9 mouse cellular contexts compared by ENCODE assay signal in the genomic region with DNA sequence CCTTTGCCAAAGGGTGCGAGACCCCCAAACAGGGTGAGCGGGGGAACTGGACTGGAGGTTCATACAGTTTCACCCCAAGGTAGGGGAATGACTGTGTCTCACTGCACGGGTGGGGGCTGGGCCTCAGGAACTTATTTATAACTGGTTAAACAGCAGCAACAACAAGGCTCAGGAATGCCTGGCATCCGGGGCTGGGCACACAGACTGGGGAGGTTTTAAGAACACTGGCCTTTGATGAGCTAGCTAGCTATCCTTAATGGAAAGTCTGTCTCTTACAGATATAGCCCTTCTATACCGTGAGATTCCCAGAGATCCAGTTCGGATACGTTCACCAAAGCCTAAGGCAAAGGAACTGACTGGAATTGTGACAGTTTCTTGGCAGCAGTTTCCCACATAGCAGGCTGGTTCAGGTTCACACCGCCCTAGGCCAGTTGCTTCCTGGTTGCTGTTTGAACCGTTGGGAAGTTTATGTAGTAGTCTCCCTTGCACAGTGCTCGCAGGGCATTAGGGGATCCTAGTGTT. TPM values are rescaled to one million over a fixed set of nuclear protein-coding genes. Genes with fewer than 3 reads are reported as not detected.
DNase-seq lines count a peak whose midpoint lies in the region; ATAC-seq lines count a peak whose summit lies in the region.
"Had no signal": no experiment of that assay in that cellular context is flagged by ENCODE, and none has a peak within 500 bp of the region (broad histone marks: within the 10 kb centered on the region; RNA-seq: fewer than 3 reads in every experiment).

No protein-coding gene starts in this region.

- no peak overlapping the region for H3K4me3 ChIP-seq in liver, embryonic 11.5 days (ENCODE audit: low read depth, low read length)
- H3K4me3 ChIP-seq in heart, embryonic 15.5 days = no peak overlapping the region
- H3K4me3 ChIP-seq in limb, embryonic 12.5 days (replicated peaks) = no peak overlapping the region
- H3K4me3 ChIP-seq: liver, embryonic 15.5 days had no signal

- no peaks in the 10 kb centered on the region for H3K9me3 ChIP-seq in liver, embryonic 11.5 days (ENCODE audit: control insufficient read depth, low read length)
- no peaks in the 10 kb centered on the region for H3K9me3 ChIP-seq in heart, embryonic 15.5 days (replicated peaks)
- no peaks in the 10 kb centered on the region for H3K9me3 ChIP-seq in limb, embryonic 12.5 days
- H3K9me3 ChIP-seq: liver, embryonic 15.5 days had no signal

- H3K27me3 ChIP-seq in liver, embryonic 11.5 days (replicated peaks; ENCODE audit: control insufficient read depth, insufficient read depth, low read length) = no peaks in the 10 kb centered on the region
- no peaks in the 10 kb centered on the region for H3K27me3 ChIP-seq in heart, embryonic 15.5 days
- H3K27me3 ChIP-seq in limb, embryonic 12.5 days = no peaks in the 10 kb centered on the region

- H3K4me1 ChIP-seq in liver, embryonic 11.5 days (replicated peaks; ENCODE audit: control insufficient read depth, insufficient read depth, low read length) = no peaks in the 10 kb centered on the region
- H3K4me1 ChIP-seq in heart, embryonic 15.5 days (replicated peaks) = peaks cover 20% of the 10 kb centered on the region
- H3K4me1 ChIP-seq in limb, embryonic 12.5 days (replicated peaks) = peaks cover 9% of the 10 kb centered on the region
- H3K4me1 ChIP-seq: liver, embryonic 15.5 days had no signal

- H3K36me3 ChIP-seq in liver, embryonic 11.5 days (ENCODE audit: control insufficient read depth, insufficient read depth, low read length) = no peaks in the 10 kb centered on the region
- H3K36me3 ChIP-seq in heart, embryonic 15.5 days = no peaks in the 10 kb centered on the region
- no peaks in the 10 kb centered on the region for H3K36me3 ChIP-seq in limb, embryonic 12.5 days
- H3K36me3 ChIP-seq: liver, embryonic 15.5 days had no signal

- H3K27ac ChIP-seq in liver, embryonic 11.5 days (ENCODE audit: low read depth, low read length) = no peak overlapping the region
- peak overlapping the region; percentile 94 for H3K27ac ChIP-seq in heart, embryonic 15.5 days
- H3K27ac ChIP-seq in limb, embryonic 12.5 days = peak overlapping the region; percentile 32; the same call in 1 of the 2 replicates
- H3K27ac ChIP-seq: liver, embryonic 15.5 days had no signal

- 40% methylated on average over 10 of the region's 10 CpGs for WGBS in liver, embryonic 11.5 days
- 16% methylated on average over 10 of the region's 10 CpGs for WGBS in heart, embryonic 15.5 days
- 34% methylated on average over 10 of the region's 10 CpGs for WGBS in limb, embryonic 12.5 days

- no peak overlapping the region for H3K9ac ChIP-seq in liver, embryonic 11.5 days (ENCODE audit: low read depth, low read length)
- 0 out of 2 replicates have a peak overlapping the region, but pooled peaks have one; percentile 22 for H3K9ac ChIP-seq in heart, embryonic 15.5 days
- H3K9ac ChIP-seq in limb, embryonic 12.5 days (replicated peaks) = peak overlapping the region; percentile 27; the same call in 1 of the 2 replicates
- H3K9ac ChIP-seq: liver, embryonic 15.5 days had no signal

- peak overlapping the region; percentile 28; the same call in 1 of the 2 replicates for H3K4me2 ChIP-seq in liver, embryonic 11.5 days
- H3K4me2 ChIP-seq in heart, embryonic 15.5 days = peak overlapping the region; percentile 45
- H3K4me2 ChIP-seq in limb, embryonic 12.5 days = 0 out of 2 replicates have a peak overlapping the region, but pooled peaks have one; percentile 15
- H3K4me2 ChIP-seq: liver, embryonic 15.5 days had no signal

- DNase-seq in liver, embryonic 11.5 days (ENCODE audit: low spot score) = no peak
- DNase-seq in liver = no peak
- DNase-seq in yolk sac, embryonic 10.5 days (ENCODE audit: low spot score) = peak; percentile 50
- DNase-seq in layer of hippocampus, postnatal 14 days (ENCODE audit: low spot score in 2 of 2) = no peak
- no peak for DNase-seq in retina, postnatal 1 day

- no peak for ATAC-seq in liver, embryonic 11.5 days (replicated peaks; ENCODE audit: low FRiP score)
- peak; percentile 84 for ATAC-seq in heart, embryonic 15.5 days (replicated peaks; ENCODE audit: insufficient number of reproducible peaks, insufficient read depth, low FRiP score, low read depth)
- no peak for ATAC-seq in limb, embryonic 12.5 days (ENCODE audit: insufficient number of reproducible peaks, insufficient read depth, low FRiP score, low TSS enrichment, low read depth)
- ATAC-seq in granulocyte monocyte progenitor cell, adult 5-6 weeks (replicated peaks; ENCODE audit: poor library complexity, severe bottlenecking) = no peak

RNA-seq across cellular contexts. Expression of a gene that starts 7.4 kb away (rescaled TPM):
- polyA plus RNA-seq in liver, embryonic 11.5 days (2014; fragmentation: Nextera tagmentation; extraction: Ambion mirVana) = 6.2 and 6.6 TPM in 2 replicates
- 8.8 and 11.1 TPM in 2 replicates for polyA plus RNA-seq in heart, embryonic 15.5 days (2015; fragmentation: Nextera tagmentation; extraction: Ambion mirVana)
- polyA plus RNA-seq in limb, embryonic 12.5 days (2016; fragmentation: Nextera tagmentation; extraction: Ambion mirVana) = 4.9 and 5.7 TPM in 2 replicates
- total RNA-seq in layer of hippocampus, postnatal 14 days (2021) = 10 to 100 TPM; 16.8 to 17.3 TPM
- 3.1 and 12.2 TPM in 2 replicates for total RNA-seq in granulocyte monocyte progenitor cell, adult 5-6 weeks (2014; fragmentation: Nextera tagmentation)
- 2.5 and 4.2 TPM in 2 replicates for total RNA-seq in granulocyte monocyte progenitor cell, adult 5-6 weeks (2017)

RNA-seq across cellular contexts. Expression of a gene that starts 22.3 kb away (rescaled TPM):
- polyA plus RNA-seq in liver, embryonic 11.5 days (2014; fragmentation: Nextera tagmentation; extraction: Ambion mirVana) = 19.1 and 21.3 TPM in 2 replicates
- polyA plus RNA-seq in heart, embryonic 15.5 days (2015; fragmentation: Nextera tagmentation; extraction: Ambion mirVana) = 43.1 and 43.6 TPM in 2 replicates
- polyA plus RNA-seq in limb, embryonic 12.5 days (2016; fragmentation: Nextera tagmentation; extraction: Ambion mirVana) = 42.3 and 44.8 TPM in 2 replicates
- total RNA-seq in layer of hippocampus, postnatal 14 days (2021) = 100 to 1,000 TPM; 124 to 127 TPM
- 4.8 and 6.1 TPM in 2 replicates for total RNA-seq in granulocyte monocyte progenitor cell, adult 5-6 weeks (2014; fragmentation: Nextera tagmentation)
- total RNA-seq in granulocyte monocyte progenitor cell, adult 5-6 weeks (2017) = 2.6 and 11.6 TPM in 2 replicates

RNA-seq across cellular contexts. Expression of a gene that starts 22.4 kb away (rescaled TPM):
- polyA plus RNA-seq in liver, embryonic 11.5 days (2014; fragmentation: Nextera tagmentation; extraction: Ambion mirVana) = 1.1 TPM in 2 replicates
- 1.4 and 1.5 TPM in 2 replicates for polyA plus RNA-seq in heart, embryonic 15.5 days (2015; fragmentation: Nextera tagmentation; extraction: Ambion mirVana)
- 2.4 and 4.1 TPM in 2 replicates for polyA plus RNA-seq in limb, embryonic 12.5 days (2016; fragmentation: Nextera tagmentation; extraction: Ambion mirVana)
- total RNA-seq in layer of hippocampus, postnatal 14 days (2021) = 10 to 100 TPM in 1 of 2 experiments, 1 to 10 TPM in 1; 5.9 to 10.6 TPM
- total RNA-seq in granulocyte monocyte progenitor cell, adult 5-6 weeks (2014; fragmentation: Nextera tagmentation) = 1.3 and 1.4 TPM in 2 replicates
- total RNA-seq in granulocyte monocyte progenitor cell, adult 5-6 weeks (2017) = 5.4 TPM in 1 of 2 replicates, not detected in the other

RNA-seq across cellular contexts. Expression of a gene that starts 24.9 kb away (rescaled TPM):
- polyA plus RNA-seq in liver, embryonic 11.5 days (2014; fragmentation: Nextera tagmentation; extraction: Ambion mirVana) = 61.2 and 61.3 TPM in 2 replicates
- polyA plus RNA-seq in heart, embryonic 15.5 days (2015; fragmentation: Nextera tagmentation; extraction: Ambion mirVana) = 23.0 and 31.9 TPM in 2 replicates
- 48.3 and 49.5 TPM in 2 replicates for polyA plus RNA-seq in limb, embryonic 12.5 days (2016; fragmentation: Nextera tagmentation; extraction: Ambion mirVana)
- total RNA-seq in layer of hippocampus, postnatal 14 days (2021) = 10 to 100 TPM; 10.8 to 12.9 TPM
- 32.0 and 35.7 TPM in 2 replicates for total RNA-seq in granulocyte monocyte progenitor cell, adult 5-6 weeks (2014; fragmentation: Nextera tagmentation)
- total RNA-seq in granulocyte monocyte progenitor cell, adult 5-6 weeks (2017) = 33.6 and 43.3 TPM in 2 replicates

RNA-seq across cellular contexts. Expression of a gene that starts 26.2 kb away (rescaled TPM):
- 0.04 TPM in 1 of 2 replicates, not detected in the other for polyA plus RNA-seq in liver, embryonic 11.5 days (2014; fragmentation: Nextera tagmentation; extraction: Ambion mirVana)
- polyA plus RNA-seq in heart, embryonic 15.5 days (2015; fragmentation: Nextera tagmentation; extraction: Ambion mirVana) = 0.10 and 0.23 TPM in 2 replicates
- not detected in 2 replicates for polyA plus RNA-seq in limb, embryonic 12.5 days (2016; fragmentation: Nextera tagmentation; extraction: Ambion mirVana)
- total RNA-seq in layer of hippocampus, postnatal 14 days (2021) = 10 to 100 TPM in 1 of 2 experiments, 1 to 10 TPM in 1; 5.1 to 10.5 TPM
- total RNA-seq in granulocyte monocyte progenitor cell, adult 5-6 weeks (2014; fragmentation: Nextera tagmentation) = not detected in 2 replicates
- total RNA-seq in granulocyte monocyte progenitor cell, adult 5-6 weeks (2017) = not detected in 2 replicates
- polyA plus RNA-seq: liver, embryonic 15.5 days had no signal
